Mouse (Mus musculus) forebrain, embryonic 11.5 days (tissue): Measurements from ENCODE around the gene Klhl26. TPM values are rescaled to one million over a fixed set of nuclear protein-coding genes. Genes with fewer than 3 reads are reported as not detected.
"Not testable (repeated sequence)": the region's sequence is repeated elsewhere in the genome, so short reads cannot be mapped to it uniquely, and the experiment has no call there.

ENCODE experiments used
- ATAC-seq: fragments of 200-750 bp; cut with Nextera tagmentation; replicated peaks from 2 replicates; pipeline ENCODE4 v1.8.0; 2017; ENCODE audit warnings: moderate TSS enrichment; ENCODE audit not compliant: low FRiP score
- DNase-seq: peaks from one replicate; pipeline ENCODE4 v3.0.0-alpha.2; 2017; ENCODE audit warnings: low spot score
- H3K27ac ChIP-seq: fragments of 300-500 bp; sonication (generic); 2 replicates; pipeline ENCODE4 v1.5.1; 2014; ENCODE audit warnings: low read depth, low read length
- H3K27me3 ChIP-seq: fragments of 300-500 bp; sonication (generic); 2 replicates; pipeline ENCODE4 v1.6.1; 2014; ENCODE audit warnings: mild to moderate bottlenecking, low read length, mixed read lengths; ENCODE audit not compliant: control insufficient read depth, insufficient read depth
- H3K36me3 ChIP-seq: fragments of 300-500 bp; sonication (generic); 2 replicates; pipeline ENCODE4 v1.6.1; 2014; ENCODE audit warnings: mild to moderate bottlenecking, low read length, moderate library complexity, mixed read lengths; ENCODE audit not compliant: control insufficient read depth, insufficient read depth
- H3K4me1 ChIP-seq: fragments of 300-500 bp; sonication (generic); replicated peaks from 2 replicates; pipeline ENCODE4 v1.6.1; 2014; ENCODE audit warnings: low read length, mixed read lengths; ENCODE audit not compliant: control insufficient read depth, insufficient read depth
- H3K4me2 ChIP-seq: fragments of 300-500 bp; sonication (generic); 2 replicates; pipeline ENCODE4 v1.6.1; 2014; ENCODE audit warnings: low read depth, mild to moderate bottlenecking, low read length, moderate library complexity, mixed read lengths; ENCODE audit not compliant: severe bottlenecking
- H3K4me3 ChIP-seq: fragments of 300-500 bp; sonication (generic); 2 replicates; pipeline ENCODE4 v1.5.1; 2014; ENCODE audit warnings: low read depth, low read length
- H3K9ac ChIP-seq: fragments of 300-500 bp; sonication (generic); 2 replicates; pipeline ENCODE4 v1.6.1; 2014; ENCODE audit warnings: low read length
- H3K9me3 ChIP-seq: fragments of 300-500 bp; sonication (generic); 2 replicates; pipeline ENCODE4 v1.6.1; 2016; ENCODE audit warnings: low read length, mixed read lengths; ENCODE audit not compliant: control insufficient read depth
- WGBS: fragments of 180-500 bp; shearing (Covaris S2); extraction: QIAGEN DNeasy Blood & Tissue Kit; methylation state at CpG from one replicate; pipeline ENCODE4 v1.1.7; 2014; 5-methylcytosine and 5-hydroxymethylcytosine counted together
- polyA plus RNA-seq: library from polyadenylated mRNA; unstranded; fragments of >200 nt; fragmentation: Nextera tagmentation; extraction: Ambion mirVana; gene quantifications from 2 replicates; pipeline ENCODE4 v1.2.1, GENCODE M21; 2014

Gene Klhl26
- polyA plus RNA-seq, 1 experiment from 2014 or later: 19.5 TPM

GRCm38 (mm10) chr8:70511770-70512169 lies 35.0 kb upstream of the Klhl26 start:
- WGBS: 89% methylated on average over 2 of the region's 2 CpGs
- Histone ChIP-seq H3K9me3 (no peaks in the 10 kb centered on the region), H3K4me3 (no peak overlapping the region; the same call in 1 of the 2 replicates), H3K27ac (no peak overlapping the region), H3K4me1 (peaks cover 12% of the 10 kb centered on the region; the same call in 1 of the 2 replicates), H3K9ac (no peak overlapping the region), H3K36me3 (peaks cover 12% of the 10 kb centered on the region; the same call in 1 of the 2 replicates), H3K4me2 (0 out of 2 replicates have a peak overlapping the region, but pooled peaks have one; percentile 11), H3K27me3 (no peaks in the 10 kb centered on the region)
- ATAC-seq (no peak), DNase-seq (no peak)

- Histone ChIP-seq H3K4me3 (peak overlapping the region; percentile 98), H3K9ac (peak overlapping the region; percentile 97), H3K36me3 (peaks cover 12% of the 10 kb centered on the region; the same call in 1 of the 2 replicates), H3K4me1 (peaks cover 12% of the 10 kb centered on the region; the same call in 1 of the 2 replicates), H3K4me2 (peak overlapping the region; percentile 76; the same call in 1 of the 2 replicates)
- 86% methylated on average over 6 of the region's 6 CpGs for WGBS
- not testable (repeated sequence) for H3K9me3 ChIP-seq, H3K27ac ChIP-seq, DNase-seq, H3K27me3 ChIP-seq, ATAC-seq
Measured at GRCm38 (mm10) chr8:70511174-70511573, 34.4 kb upstream of the Klhl26 start.

- peak; percentile 98 for DNase-seq
- peak within 1 kb of the TSS; percentile 93 for H3K27ac ChIP-seq
- H3K9me3 ChIP-seq: no peaks in the 10 kb centered on the region
- peak; percentile 84 for ATAC-seq
- H3K9ac ChIP-seq: peak within 1 kb of the TSS; percentile 97
- peaks cover 16% of the 10 kb centered on the region for H3K4me1 ChIP-seq
- peak within 1 kb of the TSS; percentile 76 for H3K4me2 ChIP-seq
- H3K4me3 ChIP-seq: peak within 1 kb of the TSS; percentile 98
- H3K27me3 ChIP-seq: no peaks in the 10 kb centered on the region
- 1% methylated on average over 74 of the region's 74 CpGs for WGBS
- H3K36me3 ChIP-seq: peaks cover 12% of the 10 kb centered on the region; the same call in 1 of the 2 replicates
Measured at GRCm38 (mm10) chr8:70510228-70510915, 33.6 kb upstream of the Klhl26 start, which contains the start of gene Uba52. Gene Uba52, minus strand, starts transcription at chr8:70510801.

- H3K27ac ChIP-seq: peak overlapping the region; percentile 93; the same call in 1 of the 2 replicates
- H3K9ac ChIP-seq: peak overlapping the region; percentile 97
- peaks cover 12% of the 10 kb centered on the region; the same call in 1 of the 2 replicates for H3K36me3 ChIP-seq
- H3K4me3 ChIP-seq: peak overlapping the region; percentile 98
- DNase-seq (no peak), ATAC-seq (no peak)
- WGBS: 14% methylated on average over 25 of the region's 25 CpGs
- peak overlapping the region; percentile 76 for H3K4me2 ChIP-seq
- H3K27me3 ChIP-seq: no peaks in the 10 kb centered on the region
- H3K9me3 ChIP-seq: no peaks in the 10 kb centered on the region
- peaks cover 16% of the 10 kb centered on the region for H3K4me1 ChIP-seq
Measured at GRCm38 (mm10) chr8:70509281-70509952, 32.6 kb upstream of the Klhl26 start.

GRCm38 (mm10) chr8:70507027-70507393 lies 30.2 kb upstream of the Klhl26 start:
- peaks cover 17% of the 10 kb centered on the region for H3K27me3 ChIP-seq
- H3K27ac ChIP-seq: no peak overlapping the region
- H3K9ac ChIP-seq: no peak overlapping the region
- H3K36me3 ChIP-seq: peaks cover 7% of the 10 kb centered on the region; the same call in 1 of the 2 replicates
- H3K9me3 ChIP-seq: no peaks in the 10 kb centered on the region
- H3K4me2 ChIP-seq: no peak overlapping the region
- H3K4me3 ChIP-seq: no peak overlapping the region
- H3K4me1 ChIP-seq: peaks cover 20% of the 10 kb centered on the region
- DNase-seq (no peak), ATAC-seq (no peak)
- 66% methylated on average over 5 of the region's 5 CpGs for WGBS

- DNase-seq (peak; percentile 97), ATAC-seq (peak; percentile 87)
- 2% methylated on average over 40 of the region's 40 CpGs for WGBS
- peaks cover 22% of the 10 kb centered on the region for H3K27me3 ChIP-seq
- peak within 1 kb of the TSS; percentile 62 for H3K4me3 ChIP-seq
- H3K36me3 ChIP-seq: peaks cover 7% of the 10 kb centered on the region; the same call in 1 of the 2 replicates
- H3K9ac ChIP-seq: peak within 1 kb of the TSS; percentile 83
- no peaks in the 10 kb centered on the region for H3K9me3 ChIP-seq
- peaks cover 18% of the 10 kb centered on the region for H3K4me1 ChIP-seq
- peak within 1 kb of the TSS; percentile 73 for H3K27ac ChIP-seq
- H3K4me2 ChIP-seq: peak within 1 kb of the TSS; percentile 76
Measured at GRCm38 (mm10) chr8:70506328-70507026, 29.7 kb upstream of the Klhl26 start, which contains the start of gene Rex1bd. Gene Rex1bd, minus strand, starts transcription at chr8:70506752.

- Histone ChIP-seq H3K9me3 (no peaks in the 10 kb centered on the region), H3K9ac (peak overlapping the region; percentile 83), H3K4me2 (peak overlapping the region; percentile 76), H3K36me3 (peaks cover 7% of the 10 kb centered on the region; the same call in 1 of the 2 replicates), H3K27ac (peak overlapping the region; percentile 73), H3K4me3 (peak overlapping the region; percentile 62), H3K4me1 (peaks cover 18% of the 10 kb centered on the region), H3K27me3 (peaks cover 29% of the 10 kb centered on the region)
- 37% methylated on average over 32 of the region's 32 CpGs for WGBS
- DNase-seq: no peak
- ATAC-seq: peak; percentile 25; the same call in 1 of the 2 replicates
Measured at GRCm38 (mm10) chr8:70505698-70506327, 29.0 kb upstream of the Klhl26 start.

GRCm38 (mm10) chr8:70504851-70505250 lies 28.1 kb upstream of the Klhl26 start:
- Histone ChIP-seq H3K36me3 (peaks cover 7% of the 10 kb centered on the region; the same call in 1 of the 2 replicates), H3K9me3 (no peaks in the 10 kb centered on the region), H3K27ac (no peak overlapping the region), H3K27me3 (peaks cover 38% of the 10 kb centered on the region), H3K4me1 (peaks cover 18% of the 10 kb centered on the region), H3K4me3 (no peak overlapping the region), H3K9ac (no peak overlapping the region), H3K4me2 (no peak overlapping the region)
- WGBS: 69% methylated on average over 3 of the region's 3 CpGs
- DNase-seq (peak; percentile 85), ATAC-seq (no peak)
